Mouse (Mus musculus) cerebellum, adult 9-10 months (tissue): ENCODE measurements at regions not wholly inside any gene's neighbourhood (a gene's known extent, or its start where the extent isn't known, plus 50 kb on each side); places are given as distances from the start of the nearest gene placed in this dataset.
"Not testable (repeated sequence)": the region's sequence is repeated elsewhere in the genome, so short reads cannot be mapped to it uniquely, and the experiment has no call there.

ENCODE experiments used
- DNase-seq: peaks from one replicate; pipeline ENCODE4 v3.0.0; 2022

- DNase-seq, result no peak
These were observed 414.8 kb downstream of the Ets1 start for GRCm38 (mm10) chr9:33050789-33051188.

GRCm38 (mm10) chr9:33060636-33061264 lies 424.7 kb downstream of the Ets1 start:
- DNase-seq, result no peak

GRCm38 (mm10) chr9:33062476-33062875 lies 426.5 kb downstream of the Ets1 start:
- no peak for DNase-seq

GRCm38 (mm10) chr9:33065331-33065730 lies 429.3 kb downstream of the Ets1 start:
- DNase-seq, result no peak

- no peak for DNase-seq
These were observed 431.5 kb downstream of the Ets1 start for GRCm38 (mm10) chr9:33067521-33067920.

- DNase-seq, result no peak
These were observed 434.1 kb downstream of the Ets1 start for GRCm38 (mm10) chr9:33070116-33070515.

GRCm38 (mm10) chr9:33080271-33080670 lies 444.2 kb downstream of the Ets1 start:
- DNase-seq, result no peak

- no peak for DNase-seq
These were observed 444.8 kb downstream of the Ets1 start for GRCm38 (mm10) chr9:33080774-33081173.

- no peak for DNase-seq
These were observed 454.0 kb downstream of the Ets1 start for GRCm38 (mm10) chr9:33089977-33090376.

- DNase-seq, result no peak
These were observed 455.6 kb downstream of the Ets1 start for GRCm38 (mm10) chr9:33091664-33092063.

GRCm38 (mm10) chr9:33095654-33096053 lies 459.6 kb downstream of the Ets1 start:
- DNase-seq, result peak; percentile 56

- DNase-seq, result no peak
These were observed 465.2 kb downstream of the Ets1 start for GRCm38 (mm10) chr9:33101206-33101605.

GRCm38 (mm10) chr9:33104623-33105074 lies 468.6 kb downstream of the Ets1 start:
- DNase-seq, result no peak

GRCm38 (mm10) chr9:33123841-33124240 lies 487.8 kb downstream of the Ets1 start:
- DNase-seq, result no peak

GRCm38 (mm10) chr9:33152186-33152585 lies 516.2 kb downstream of the Ets1 start:
- DNase-seq, result no peak

GRCm38 (mm10) chr9:33168159-33168558 lies 532.1 kb downstream of the Ets1 start:
- DNase-seq, result no peak

- not testable (repeated sequence) for DNase-seq
These were observed 533.1 kb downstream of the Ets1 start for GRCm38 (mm10) chr9:33169093-33169492.

- no peak for DNase-seq
These were observed 544.0 kb downstream of the Ets1 start for GRCm38 (mm10) chr9:33180066-33180465.

- no peak for DNase-seq
These were observed 551.2 kb downstream of the Ets1 start for GRCm38 (mm10) chr9:33187187-33187586.

- no peak for DNase-seq
These were observed 573.1 kb downstream of the Ets1 start for GRCm38 (mm10) chr9:33209083-33209482.

GRCm38 (mm10) chr9:33214523-33214922 lies 578.5 kb downstream of the Ets1 start:
- no peak for DNase-seq

GRCm38 (mm10) chr9:33220981-33221380 lies 585.0 kb downstream of the Ets1 start:
- DNase-seq, result no peak

GRCm38 (mm10) chr9:33222066-33222805 lies 586.2 kb downstream of the Ets1 start:
- DNase-seq, result no peak

- DNase-seq, result peak; percentile 36
These were observed 597.7 kb downstream of the Ets1 start for GRCm38 (mm10) chr9:33233699-33234131.
